Mouse (Mus musculus): ENCODE measurements around the gene Olfr12. TPM values are rescaled to one million over a fixed set of nuclear protein-coding genes. Genes with fewer than 3 reads are reported as not detected.

The Olfr12 gene
- total RNA-seq, 1 experiment from 2014 or later = 0.12 TPM

- ATAC-seq (ENCODE audit: extremely low read depth, insufficient number of reproducible peaks, low FRiP score, poor library complexity, severe bottlenecking) = no peak
Measured at GRCm38 (mm10) chr1:92637501-92638172, 20.0 kb downstream of the Olfr12 start.

- no peak for ATAC-seq (ENCODE audit: extremely low read depth, insufficient number of reproducible peaks, low FRiP score, poor library complexity, severe bottlenecking)
Measured at GRCm38 (mm10) chr1:92638181-92638580, 20.6 kb downstream of the Olfr12 start.

GRCm38 (mm10) chr1:92638736-92639135 is 21.1 kb downstream of the Olfr12 start:
- ATAC-seq (ENCODE audit: extremely low read depth, insufficient number of reproducible peaks, low FRiP score, poor library complexity, severe bottlenecking) = no peak

- no peak for ATAC-seq (ENCODE audit: extremely low read depth, insufficient number of reproducible peaks, low FRiP score, poor library complexity, severe bottlenecking)
Measured at GRCm38 (mm10) chr1:92640393-92640792, 22.8 kb downstream of the Olfr12 start.

- peak; percentile 88 for ATAC-seq (ENCODE audit: extremely low read depth, insufficient number of reproducible peaks, low FRiP score, poor library complexity, severe bottlenecking)
Measured at GRCm38 (mm10) chr1:92641514-92642272, 24.1 kb downstream of the Olfr12 start, which contains the start of gene Cops9. TSS of gene Cops9 (minus strand) at chr1:92641985.

GRCm38 (mm10) chr1:92643691-92644090 is 26.1 kb downstream of the Olfr12 start:
- ATAC-seq (ENCODE audit: extremely low read depth, insufficient number of reproducible peaks, low FRiP score, poor library complexity, severe bottlenecking) = no peak

- no peak for ATAC-seq (ENCODE audit: extremely low read depth, insufficient number of reproducible peaks, low FRiP score, poor library complexity, severe bottlenecking)
Measured at GRCm38 (mm10) chr1:92644916-92645315, 27.3 kb downstream of the Olfr12 start.

GRCm38 (mm10) chr1:92646111-92646510 is 28.5 kb downstream of the Olfr12 start:
- no peak for ATAC-seq (ENCODE audit: extremely low read depth, insufficient number of reproducible peaks, low FRiP score, poor library complexity, severe bottlenecking)

GRCm38 (mm10) chr1:92646601-92647000 is 29.0 kb downstream of the Olfr12 start:
- ATAC-seq (ENCODE audit: extremely low read depth, insufficient number of reproducible peaks, low FRiP score, poor library complexity, severe bottlenecking) = no peak

- ATAC-seq (ENCODE audit: extremely low read depth, insufficient number of reproducible peaks, low FRiP score, poor library complexity, severe bottlenecking) = no peak
Measured at GRCm38 (mm10) chr1:92647026-92647425, 29.4 kb downstream of the Olfr12 start.

- peak; percentile 56 for ATAC-seq (ENCODE audit: extremely low read depth, insufficient number of reproducible peaks, low FRiP score, poor library complexity, severe bottlenecking)
Measured at GRCm38 (mm10) chr1:92647752-92648151, 30.2 kb downstream of the Olfr12 start.

- no peak for ATAC-seq (ENCODE audit: extremely low read depth, insufficient number of reproducible peaks, low FRiP score, poor library complexity, severe bottlenecking)
Measured at GRCm38 (mm10) chr1:92648197-92648596, 30.6 kb downstream of the Olfr12 start.

- peak; percentile 45 for ATAC-seq (ENCODE audit: extremely low read depth, insufficient number of reproducible peaks, low FRiP score, poor library complexity, severe bottlenecking)
Measured at GRCm38 (mm10) chr1:92648673-92649072, 31.1 kb downstream of the Olfr12 start, which contains the start of gene Otos. TSS of gene Otos (minus strand) at chr1:92648841.

GRCm38 (mm10) chr1:92651467-92651866 is 33.9 kb downstream of the Olfr12 start:
- ATAC-seq (ENCODE audit: extremely low read depth, insufficient number of reproducible peaks, low FRiP score, poor library complexity, severe bottlenecking) = no peak

GRCm38 (mm10) chr1:92653179-92653578 is 35.6 kb downstream of the Olfr12 start:
- ATAC-seq (ENCODE audit: extremely low read depth, insufficient number of reproducible peaks, low FRiP score, poor library complexity, severe bottlenecking) = no peak

GRCm38 (mm10) chr1:92654676-92655075 is 37.1 kb downstream of the Olfr12 start:
- ATAC-seq (ENCODE audit: extremely low read depth, insufficient number of reproducible peaks, low FRiP score, poor library complexity, severe bottlenecking) = no peak

- no peak for ATAC-seq (ENCODE audit: extremely low read depth, insufficient number of reproducible peaks, low FRiP score, poor library complexity, severe bottlenecking)
Measured at GRCm38 (mm10) chr1:92657025-92657820, 39.6 kb downstream of the Olfr12 start.

- ATAC-seq (ENCODE audit: extremely low read depth, insufficient number of reproducible peaks, low FRiP score, poor library complexity, severe bottlenecking) = no peak
Measured at GRCm38 (mm10) chr1:92659392-92659791, 41.8 kb downstream of the Olfr12 start.

GRCm38 (mm10) chr1:92667106-92667505 is 49.5 kb downstream of the Olfr12 start:
- ATAC-seq (ENCODE audit: extremely low read depth, insufficient number of reproducible peaks, low FRiP score, poor library complexity, severe bottlenecking) = no peak

Data from neutrophil, adult 5-6 weeks (primary cell).